Mouse (Mus musculus) liver, embryonic 11.5 days (tissue): ENCODE measurements at regions not wholly inside any gene's neighbourhood (a gene's known extent, or its start where the extent isn't known, plus 50 kb on each side); places are given as distances from the start of the nearest gene placed in this dataset.
A peak's percentile ranks its signal among the peaks of the same experiment; 100 is the strongest.

Experiments
- ATAC-seq: fragments of 200-750 bp; cut with Nextera tagmentation; replicated peaks from 2 replicates; pipeline ENCODE4 v1.8.0; 2017; ENCODE audit warnings: moderate number of reproducible peaks, mild to moderate bottlenecking, moderate TSS enrichment, moderate library complexity; ENCODE audit not compliant: low FRiP score
- DNase-seq: peaks from one replicate; pipeline ENCODE4 v3.0.0-alpha.2; 2017; ENCODE audit warnings: low spot score
- H3K27ac ChIP-seq: fragments of 300-500 bp; sonication (generic); 2 replicates; pipeline ENCODE4 v1.5.1; 2014; ENCODE audit warnings: mild to moderate bottlenecking, low read depth, low read length, control low read depth
- H3K27me3 ChIP-seq: fragments of 300-500 bp; sonication (generic); replicated peaks from 2 replicates; pipeline ENCODE4 v1.6.1; 2014; ENCODE audit warnings: low read length, mixed read lengths; ENCODE audit not compliant: control insufficient read depth, insufficient read depth
- H3K36me3 ChIP-seq: fragments of 300-500 bp; sonication (generic); 2 replicates; pipeline ENCODE4 v1.6.1; 2014; ENCODE audit warnings: mild to moderate bottlenecking, low read length, moderate library complexity, mixed read lengths; ENCODE audit not compliant: control insufficient read depth, insufficient read depth
- H3K4me1 ChIP-seq: fragments of 300-500 bp; sonication (generic); replicated peaks from 2 replicates; pipeline ENCODE4 v1.6.1; 2014; ENCODE audit warnings: low read length, mixed read lengths; ENCODE audit not compliant: control insufficient read depth, insufficient read depth
- H3K4me2 ChIP-seq: fragments of 300-500 bp; sonication (generic); 2 replicates; pipeline ENCODE4 v1.6.1; 2014; ENCODE audit warnings: mild to moderate bottlenecking, control low read depth, moderate library complexity
- H3K4me3 ChIP-seq: fragments of 300-500 bp; sonication (generic); 2 replicates; pipeline ENCODE4 v1.5.1; 2014; ENCODE audit warnings: low read depth, low read length, control low read depth
- H3K9ac ChIP-seq: fragments of 300-500 bp; sonication (generic); 2 replicates; pipeline ENCODE4 v1.6.1; 2014; ENCODE audit warnings: low read depth, low read length, control low read depth
- H3K9me3 ChIP-seq: fragments of 300-500 bp; sonication (generic); 2 replicates; pipeline ENCODE4 v1.6.1; 2016; ENCODE audit warnings: low read length, inconsistent platforms, mixed read lengths; ENCODE audit not compliant: control insufficient read depth
- WGBS: fragments of 180-500 bp; shearing (Covaris S2); extraction: QIAGEN DNeasy Blood & Tissue Kit; methylation state at CpG from one replicate; pipeline ENCODE4 v1.1.7; 2014; 5-methylcytosine and 5-hydroxymethylcytosine counted together

GRCm38 (mm10) chrX:11419162-11419631 lies 91.6 kb downstream of the H2al1j start:
- H3K36me3 ChIP-seq, result no peaks in the 10 kb centered on the region
- no peak overlapping the region for H3K27ac ChIP-seq
- no peaks in the 10 kb centered on the region for H3K9me3 ChIP-seq
- WGBS, result 24% methylated on average over 5 of the region's 5 CpGs
- ATAC-seq (no peak), DNase-seq (no peak)
- no peak overlapping the region for H3K4me3 ChIP-seq
- no peak overlapping the region for H3K4me2 ChIP-seq
- peaks cover 6% of the 10 kb centered on the region; the same call in 1 of the 2 replicates for H3K27me3 ChIP-seq
- no peak overlapping the region for H3K9ac ChIP-seq
- peaks cover 4% of the 10 kb centered on the region for H3K4me1 ChIP-seq

GRCm38 (mm10) chrX:11432403-11433004 lies 104.9 kb downstream of the H2al1j start:
- Histone ChIP-seq H3K4me1 (no peaks in the 10 kb centered on the region), H3K27ac (no peak overlapping the region), H3K4me3 (no peak overlapping the region), H3K9me3 (no peaks in the 10 kb centered on the region), H3K27me3 (peaks cover 21% of the 10 kb centered on the region), H3K36me3 (no peaks in the 10 kb centered on the region), H3K9ac (no peak overlapping the region), H3K4me2 (no peak overlapping the region)
- ATAC-seq (no peak), DNase-seq (no peak)
- WGBS, result 75% methylated on average over 12 of the region's 12 CpGs

- 49% methylated on average over 6 of the region's 6 CpGs for WGBS
- peaks cover 6% of the 10 kb centered on the region for H3K27me3 ChIP-seq
- H3K4me2 ChIP-seq, result no peak overlapping the region
- no peaks in the 10 kb centered on the region for H3K4me1 ChIP-seq
- H3K4me3 ChIP-seq, result no peak overlapping the region
- DNase-seq (no peak), ATAC-seq (no peak)
- no peak overlapping the region for H3K9ac ChIP-seq
- H3K9me3 ChIP-seq, result no peaks in the 10 kb centered on the region
- H3K36me3 ChIP-seq, result no peaks in the 10 kb centered on the region
- no peak overlapping the region for H3K27ac ChIP-seq
Measured at GRCm38 (mm10) chrX:11435338-11435737, 107.7 kb downstream of the H2al1j start.

GRCm38 (mm10) chrX:11437151-11437944 lies 109.7 kb downstream of the H2al1j start:
- H3K27me3 ChIP-seq, result peaks cover 6% of the 10 kb centered on the region; the same call in 1 of the 2 replicates
- no peak overlapping the region for H3K27ac ChIP-seq
- ATAC-seq (no peak), DNase-seq (no peak)
- H3K4me1 ChIP-seq, result no peaks in the 10 kb centered on the region
- H3K9me3 ChIP-seq, result no peaks in the 10 kb centered on the region
- WGBS, result 56% methylated on average over 12 of the region's 12 CpGs
- H3K9ac ChIP-seq, result no peak overlapping the region
- no peak overlapping the region for H3K4me3 ChIP-seq
- H3K4me2 ChIP-seq, result no peak overlapping the region
- no peaks in the 10 kb centered on the region for H3K36me3 ChIP-seq

- no peak overlapping the region for H3K4me3 ChIP-seq
- no peaks in the 10 kb centered on the region for H3K4me1 ChIP-seq
- no peak overlapping the region for H3K27ac ChIP-seq
- no peak overlapping the region for H3K4me2 ChIP-seq
- H3K27me3 ChIP-seq, result no peaks in the 10 kb centered on the region; the same call in 1 of the 2 replicates
- no peak for DNase-seq
- WGBS, result 35% methylated on average over 7 of the region's 7 CpGs
- H3K9me3 ChIP-seq, result no peaks in the 10 kb centered on the region
- ATAC-seq, result peak; percentile 51
- no peak overlapping the region for H3K9ac ChIP-seq
- H3K36me3 ChIP-seq, result no peaks in the 10 kb centered on the region
Measured at GRCm38 (mm10) chrX:11443543-11443942, 115.9 kb downstream of the H2al1j start.

GRCm38 (mm10) chrX:11444261-11444725 lies 116.7 kb downstream of the H2al1j start:
- WGBS, result 72% methylated on average over 10 of the region's 10 CpGs
- DNase-seq (no peak), ATAC-seq (no peak)
- no peaks in the 10 kb centered on the region for H3K36me3 ChIP-seq
- no peak overlapping the region for H3K9ac ChIP-seq
- no peaks in the 10 kb centered on the region for H3K4me1 ChIP-seq
- H3K4me3 ChIP-seq, result no peak overlapping the region
- H3K4me2 ChIP-seq, result no peak overlapping the region
- H3K27me3 ChIP-seq, result no peaks in the 10 kb centered on the region; the same call in 1 of the 2 replicates
- no peaks in the 10 kb centered on the region for H3K9me3 ChIP-seq
- no peak overlapping the region for H3K27ac ChIP-seq

GRCm38 (mm10) chrX:11448711-11449110 lies 121.1 kb downstream of the H2al1j start:
- DNase-seq, result no peak
- Histone ChIP-seq H3K4me3 (no peak overlapping the region), H3K9me3 (no peaks in the 10 kb centered on the region), H3K4me1 (no peaks in the 10 kb centered on the region), H3K9ac (no peak overlapping the region), H3K36me3 (no peaks in the 10 kb centered on the region), H3K4me2 (no peak overlapping the region), H3K27me3 (no peaks in the 10 kb centered on the region), H3K27ac (no peak overlapping the region)
- 82% methylated on average over 4 of the region's 4 CpGs for WGBS
- no peak for ATAC-seq

- Histone ChIP-seq H3K4me2 (no peak overlapping the region), H3K9me3 (no peaks in the 10 kb centered on the region), H3K27ac (no peak overlapping the region), H3K4me1 (no peaks in the 10 kb centered on the region), H3K9ac (no peak overlapping the region), H3K27me3 (0 out of 2 replicates have a peak, but pooled peaks cover 9% of the 10 kb centered on the region), H3K36me3 (no peaks in the 10 kb centered on the region), H3K4me3 (no peak overlapping the region)
- WGBS, result 62% methylated on average over 4 of the region's 4 CpGs
- DNase-seq, result no peak
- ATAC-seq, result no peak
Measured at GRCm38 (mm10) chrX:11458521-11458920, 130.9 kb downstream of the H2al1j start.
